Mouse (Mus musculus) ovary, postnatal 10 days (tissue): ENCODE measurements at regions not wholly inside any gene's neighbourhood (a gene's known extent, or its start where the extent isn't known, plus 50 kb on each side); places are given as distances from the start of the nearest gene placed in this dataset.

Source experiments
- DNase-seq: peaks from one replicate; pipeline ENCODE4 v3.0.0; 2022; ENCODE audit warnings: low spot score

DNA sequence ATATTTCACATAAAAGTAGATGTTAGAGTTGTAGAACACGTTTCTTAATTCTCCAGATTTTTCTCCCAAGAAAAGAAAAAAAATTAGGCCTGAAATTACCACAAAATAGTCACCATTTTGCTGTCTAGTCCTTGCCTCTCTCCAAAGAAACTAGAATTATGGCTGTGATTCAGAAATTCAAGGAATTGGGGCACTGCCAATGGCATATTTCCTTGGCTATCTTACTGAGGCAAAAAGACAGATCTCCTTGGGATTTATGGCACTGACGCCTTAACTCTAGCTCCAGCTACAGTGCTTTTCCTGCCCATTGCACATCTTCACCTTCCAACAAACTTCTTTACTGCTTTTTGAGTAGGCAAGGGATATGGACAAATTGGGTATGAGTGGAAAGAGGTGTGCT is 336.3 kb upstream of the Slc24a2 start:
- no peak for DNase-seq

DNA sequence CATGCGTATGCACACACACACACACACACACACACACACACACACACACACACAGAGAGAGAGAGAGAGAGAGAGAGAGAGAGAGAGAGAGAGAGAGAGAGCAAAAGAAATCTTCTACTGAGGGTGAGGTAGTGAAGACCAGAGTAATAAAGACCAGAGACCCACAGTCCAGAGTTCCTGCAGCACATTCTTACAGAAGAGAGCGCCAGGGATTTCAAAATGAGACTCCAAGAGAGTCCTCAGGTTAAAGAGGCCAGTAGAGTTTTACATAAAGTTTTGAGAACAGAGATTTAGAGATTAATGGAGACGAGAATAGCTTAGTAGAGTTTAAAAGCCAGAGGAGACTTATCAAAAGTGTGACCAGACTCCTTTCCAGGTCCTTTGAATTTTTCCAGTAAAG is 324.6 kb upstream of the Slc24a2 start:
- no peak for DNase-seq
